Mouse (Mus musculus): ENCODE measurements around the gene Sugp1.
"Not testable (repeated sequence)": the region's sequence is repeated elsewhere in the genome, so short reads cannot be mapped to it uniquely, and the experiment has no call there.

Sugp1 gene

GRCm38 (mm10) chr8:70049662-70050061 lies 7.0 kb downstream of the Sugp1 start:
- DNase-seq (ENCODE audit: low spot score): no peak

GRCm38 (mm10) chr8:70050434-70050833 lies 7.8 kb downstream of the Sugp1 start:
- not testable (repeated sequence) for DNase-seq (ENCODE audit: low spot score)

- DNase-seq (ENCODE audit: low spot score): no peak
Observed at GRCm38 (mm10) chr8:70057721-70058120, 15.1 kb downstream of the Sugp1 start.

GRCm38 (mm10) chr8:70071836-70072440 lies 29.3 kb downstream of the Sugp1 start:
- no peak for DNase-seq (ENCODE audit: low spot score)

- no peak for DNase-seq (ENCODE audit: low spot score)
Observed at GRCm38 (mm10) chr8:70072441-70073069, 29.9 kb downstream of the Sugp1 start, which contains the start of gene Tm6sf2. Gene Tm6sf2, plus strand, starts transcription at chr8:70072924.

- no peak for DNase-seq (ENCODE audit: low spot score)
Observed at GRCm38 (mm10) chr8:70073120-70073519, 30.5 kb downstream of the Sugp1 start.

GRCm38 (mm10) chr8:70073682-70074081 lies 31.1 kb downstream of the Sugp1 start:
- DNase-seq (ENCODE audit: low spot score): no peak

GRCm38 (mm10) chr8:70081976-70082375 lies 39.4 kb downstream of the Sugp1 start:
- DNase-seq (ENCODE audit: low spot score): no peak

- DNase-seq (ENCODE audit: low spot score): peak; percentile 52
Observed at GRCm38 (mm10) chr8:70083285-70083684, 40.7 kb downstream of the Sugp1 start, which contains the start of gene Hapln4. Gene Hapln4, plus strand, starts transcription at chr8:70083457.

GRCm38 (mm10) chr8:70084191-70085065 lies 41.8 kb downstream of the Sugp1 start:
- DNase-seq (ENCODE audit: low spot score): no peak

- no peak for DNase-seq (ENCODE audit: low spot score)
Observed at GRCm38 (mm10) chr8:70086151-70086550, 43.5 kb downstream of the Sugp1 start.

GRCm38 (mm10) chr8:70087237-70087636 lies 44.6 kb downstream of the Sugp1 start:
- DNase-seq (ENCODE audit: low spot score): no peak

GRCm38 (mm10) chr8:70087836-70088650 lies 45.4 kb downstream of the Sugp1 start:
- no peak for DNase-seq (ENCODE audit: low spot score)

GRCm38 (mm10) chr8:70089296-70089960 lies 46.8 kb downstream of the Sugp1 start:
- DNase-seq (ENCODE audit: low spot score): no peak

GRCm38 (mm10) chr8:70092786-70093185 lies 50.2 kb downstream of the Sugp1 start:
- no peak for DNase-seq (ENCODE audit: low spot score)

GRCm38 (mm10) chr8:70099276-70099675 lies 56.7 kb downstream of the Sugp1 start:
- DNase-seq (ENCODE audit: low spot score): no peak

- no peak for DNase-seq (ENCODE audit: low spot score)
Observed at GRCm38 (mm10) chr8:70100241-70100640, 57.6 kb downstream of the Sugp1 start.

- DNase-seq (ENCODE audit: low spot score): peak; percentile 58
Observed at GRCm38 (mm10) chr8:70104506-70104905, 61.9 kb downstream of the Sugp1 start.

- DNase-seq (ENCODE audit: low spot score): no peak
Observed at GRCm38 (mm10) chr8:70104922-70105321, 62.3 kb downstream of the Sugp1 start.

GRCm38 (mm10) chr8:70110451-70110850 lies 67.8 kb downstream of the Sugp1 start:
- DNase-seq (ENCODE audit: low spot score): no peak

GRCm38 (mm10) chr8:70111192-70111795 lies 68.7 kb downstream of the Sugp1 start:
- DNase-seq (ENCODE audit: low spot score): no peak
